Mouse (Mus musculus) embryonic facial prominence, embryonic 11.5 days (tissue): ENCODE results near the gene Fbxo34. TPM values are rescaled to one million over a fixed set of nuclear protein-coding genes. Genes with fewer than 3 reads are reported as not detected.
A peak's percentile ranks its signal among the peaks of the same experiment; 100 is the strongest.

Experiments
- ATAC-seq: fragments of 200-750 bp; cut with Nextera tagmentation; replicated peaks from 2 replicates; pipeline ENCODE4 v1.8.0; 2017; ENCODE audit warnings: low read depth; ENCODE audit not compliant: insufficient number of reproducible peaks, low FRiP score, low TSS enrichment
- DNase-seq: peaks from one replicate; pipeline ENCODE4 v3.0.0-alpha.2; 2015; ENCODE audit warnings: low spot score
- H3K27ac ChIP-seq: fragments of 300-500 bp; sonication (generic); replicated peaks from 2 replicates; pipeline ENCODE4 v1.5.1; 2014; ENCODE audit warnings: mild to moderate bottlenecking, low read depth, low read length, control low read depth
- H3K27me3 ChIP-seq: fragments of 300-500 bp; sonication (generic); 2 replicates; pipeline ENCODE4 v1.6.1; 2014; ENCODE audit warnings: mild to moderate bottlenecking, low read length, moderate library complexity, mixed read lengths; ENCODE audit not compliant: control insufficient read depth, insufficient read depth
- H3K36me3 ChIP-seq: fragments of 300-500 bp; sonication (generic); replicated peaks from 2 replicates; pipeline ENCODE4 v1.6.1; 2014; ENCODE audit warnings: low read depth, mild to moderate bottlenecking, low read length, moderate library complexity, mixed read lengths; ENCODE audit not compliant: control insufficient read depth, insufficient read depth
- H3K4me1 ChIP-seq: fragments of 300-500 bp; sonication (generic); 2 replicates; pipeline ENCODE4 v1.6.1; 2014; ENCODE audit warnings: low read length, mixed read lengths; ENCODE audit not compliant: control insufficient read depth, insufficient read depth
- H3K4me2 ChIP-seq: fragments of 300-500 bp; sonication (generic); 2 replicates; pipeline ENCODE4 v1.6.1; 2014; ENCODE audit warnings: low read depth, mild to moderate bottlenecking, control low read depth, low read length, moderate library complexity
- H3K4me3 ChIP-seq: fragments of 300-500 bp; sonication (generic); 2 replicates; pipeline ENCODE4 v1.5.1; 2014; ENCODE audit warnings: low read depth, low read length, control low read depth
- H3K9ac ChIP-seq: fragments of 300-500 bp; sonication (generic); replicated peaks from 2 replicates; pipeline ENCODE4 v1.6.1; 2014; ENCODE audit warnings: mild to moderate bottlenecking, control low read depth, low read length
- H3K9me3 ChIP-seq: fragments of 300-500 bp; sonication (generic); replicated peaks from 2 replicates; pipeline ENCODE4 v1.6.1; 2016; ENCODE audit warnings: mild to moderate bottlenecking, low read length, inconsistent platforms, mixed read lengths; ENCODE audit not compliant: control insufficient read depth
- WGBS: fragments of 180-500 bp; shearing (Covaris S2); extraction: QIAGEN DNeasy Blood & Tissue Kit; methylation state at CpG from one replicate; pipeline ENCODE4 v1.1.7; 2014; 5-methylcytosine and 5-hydroxymethylcytosine counted together
- polyA plus RNA-seq: library from polyadenylated mRNA; unstranded; fragments of >200 nt; fragmentation: Nextera tagmentation; extraction: Ambion mirVana; gene quantifications from 2 replicates; pipeline ENCODE4 v1.2.1, GENCODE M21; 2014

The Fbxo34 gene
- polyA plus RNA-seq, 1 experiment from 2014 or later = 22.8 TPM

- no peaks in the 10 kb centered on the region for H3K4me1 ChIP-seq
- H3K4me3 ChIP-seq = no peak overlapping the region
- no peak overlapping the region for H3K4me2 ChIP-seq
- no peak overlapping the region for H3K9ac ChIP-seq
- 0 out of 2 replicates have a peak, but pooled peaks have one; percentile 36 for ATAC-seq
- H3K27me3 ChIP-seq = no peaks in the 10 kb centered on the region
- DNase-seq = no peak
- no peaks in the 10 kb centered on the region for H3K36me3 ChIP-seq
- 85% methylated on average over 5 of the region's 5 CpGs for WGBS
- H3K9me3 ChIP-seq = no peaks in the 10 kb centered on the region
- 0 out of 2 replicates have a peak overlapping the region, but pooled peaks have one; percentile 13 for H3K27ac ChIP-seq
Observed at GRCm38 (mm10) chr14:47534176-47534525, 83.9 kb downstream of the Fbxo34 start.

DNA sequence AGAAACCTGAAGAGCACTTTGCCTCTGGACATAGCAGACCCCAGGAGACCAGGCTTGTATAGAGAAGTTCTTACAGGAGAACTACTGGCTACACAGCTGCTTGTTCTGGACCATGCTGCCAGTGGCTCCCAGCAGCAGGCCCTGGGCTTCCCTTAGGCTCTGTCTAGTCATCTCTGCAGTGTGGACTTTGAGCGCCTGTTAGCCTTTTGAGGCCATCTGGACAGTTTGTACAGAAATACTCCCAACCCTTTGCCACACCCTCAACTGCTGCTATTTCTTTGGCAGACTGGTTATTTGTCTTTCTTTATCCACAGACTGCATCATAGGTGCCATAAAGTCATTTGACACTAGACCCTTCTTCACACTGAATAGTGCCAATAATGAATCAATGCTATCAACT lies 84.9 kb downstream of the Fbxo34 start:
- no peak overlapping the region for H3K4me2 ChIP-seq
- no peaks in the 10 kb centered on the region for H3K9me3 ChIP-seq
- no peak overlapping the region for H3K4me3 ChIP-seq
- no peaks in the 10 kb centered on the region for H3K4me1 ChIP-seq
- ATAC-seq (no peak), DNase-seq (no peak)
- 88% methylated on average over 1 of the region's 1 CpGs for WGBS
- H3K9ac ChIP-seq = no peak overlapping the region
- no peaks in the 10 kb centered on the region; the same call in none of the 2 replicates for H3K36me3 ChIP-seq
- H3K27me3 ChIP-seq = no peaks in the 10 kb centered on the region
- no peak overlapping the region for H3K27ac ChIP-seq

- ATAC-seq (no peak), DNase-seq (no peak)
- H3K4me1 ChIP-seq = no peaks in the 10 kb centered on the region
- 92% methylated on average over 10 of the region's 10 CpGs for WGBS
- no peak overlapping the region for H3K4me3 ChIP-seq
- peaks cover 6% of the 10 kb centered on the region for H3K36me3 ChIP-seq
- no peak overlapping the region for H3K4me2 ChIP-seq
- H3K27me3 ChIP-seq = no peaks in the 10 kb centered on the region
- H3K9me3 ChIP-seq = no peaks in the 10 kb centered on the region
- no peak overlapping the region for H3K9ac ChIP-seq
- no peak overlapping the region for H3K27ac ChIP-seq
Observed at GRCm38 (mm10) chr14:47541325-47541948, 91.2 kb downstream of the Fbxo34 start.

- Histone ChIP-seq H3K9ac (no peak overlapping the region), H3K27me3 (no peaks in the 10 kb centered on the region), H3K4me1 (no peaks in the 10 kb centered on the region), H3K4me2 (no peak overlapping the region), H3K36me3 (peaks cover 6% of the 10 kb centered on the region), H3K9me3 (no peaks in the 10 kb centered on the region), H3K27ac (no peak overlapping the region), H3K4me3 (no peak overlapping the region)
- DNase-seq (no peak), ATAC-seq (no peak)
- WGBS = 99% methylated on average over 3 of the region's 3 CpGs
Observed at GRCm38 (mm10) chr14:47542283-47542682, 92.1 kb downstream of the Fbxo34 start.

DNA sequence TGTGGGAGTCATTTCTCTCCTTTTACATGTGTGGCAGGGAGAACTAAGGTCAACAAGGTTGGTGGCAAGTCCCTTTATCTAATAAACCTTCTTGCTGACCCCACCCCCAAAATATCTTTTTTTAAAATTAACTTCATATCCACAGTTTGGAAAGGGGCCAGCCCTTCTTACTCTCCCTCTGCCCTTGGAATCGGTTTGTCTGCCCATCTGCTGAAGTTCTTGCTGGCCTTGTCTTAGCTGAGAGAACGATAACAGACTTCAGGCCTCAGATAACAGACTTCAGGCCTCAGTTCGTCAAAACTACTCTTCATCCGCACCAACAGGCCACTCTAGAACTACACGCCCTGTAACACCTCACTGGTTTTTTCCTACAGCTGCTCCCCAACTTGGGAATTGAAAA lies 94.1 kb downstream of the Fbxo34 start:
- ATAC-seq = no peak
- DNase-seq = no peak
- H3K4me1 ChIP-seq = no peaks in the 10 kb centered on the region
- H3K27ac ChIP-seq = no peak overlapping the region
- H3K4me3 ChIP-seq = no peak overlapping the region
- H3K9me3 ChIP-seq = no peaks in the 10 kb centered on the region
- H3K4me2 ChIP-seq = no peak overlapping the region
- H3K9ac ChIP-seq = no peak overlapping the region
- peaks cover 8% of the 10 kb centered on the region for H3K36me3 ChIP-seq
- WGBS = 90% methylated on average over 5 of the region's 5 CpGs
- H3K27me3 ChIP-seq = no peaks in the 10 kb centered on the region

GRCm38 (mm10) chr14:47544877-47545276 lies 94.7 kb downstream of the Fbxo34 start:
- Histone ChIP-seq H3K4me3 (no peak overlapping the region), H3K27me3 (no peaks in the 10 kb centered on the region), H3K27ac (no peak overlapping the region), H3K4me1 (no peaks in the 10 kb centered on the region), H3K4me2 (no peak overlapping the region), H3K9ac (no peak overlapping the region), H3K9me3 (no peaks in the 10 kb centered on the region), H3K36me3 (peaks cover 8% of the 10 kb centered on the region)
- no peak for DNase-seq
- WGBS = 92% methylated on average over 4 of the region's 4 CpGs
- no peak for ATAC-seq

DNA sequence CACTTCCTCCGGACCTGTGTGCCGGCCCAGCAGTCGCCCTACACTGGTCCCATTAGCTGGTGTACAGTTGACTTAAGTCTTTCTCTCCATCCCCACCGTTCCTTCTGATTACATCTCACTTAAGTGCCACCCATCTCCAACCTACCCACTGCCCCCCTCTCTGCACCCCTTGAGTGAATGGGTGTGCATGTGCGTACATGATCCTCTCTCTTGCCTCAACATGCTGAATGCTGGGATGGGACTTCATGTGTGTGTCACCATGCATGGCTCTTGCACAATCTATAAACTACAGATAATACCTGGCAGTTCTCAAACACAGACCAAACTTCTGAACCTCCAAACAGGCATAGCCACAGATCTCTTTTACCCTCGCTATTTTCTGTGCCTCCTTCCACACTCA lies 101.4 kb downstream of the Fbxo34 start:
- no peak for ATAC-seq
- Histone ChIP-seq H3K9me3 (no peaks in the 10 kb centered on the region), H3K36me3 (peaks cover 2% of the 10 kb centered on the region; the same call in 1 of the 2 replicates), H3K9ac (no peak overlapping the region), H3K27me3 (no peaks in the 10 kb centered on the region), H3K4me1 (no peaks in the 10 kb centered on the region), H3K4me2 (no peak overlapping the region), H3K4me3 (no peak overlapping the region), H3K27ac (no peak overlapping the region)
- WGBS = 94% methylated on average over 6 of the region's 6 CpGs
- DNase-seq = no peak

- no peaks in the 10 kb centered on the region for H3K4me1 ChIP-seq
- DNase-seq (no peak), ATAC-seq (no peak)
- H3K9me3 ChIP-seq = no peaks in the 10 kb centered on the region
- H3K36me3 ChIP-seq = peaks cover 2% of the 10 kb centered on the region; the same call in 1 of the 2 replicates
- WGBS = 85% methylated on average over 2 of the region's 2 CpGs
- H3K9ac ChIP-seq = no peak overlapping the region
- H3K27me3 ChIP-seq = no peaks in the 10 kb centered on the region
- no peak overlapping the region for H3K4me3 ChIP-seq
- no peak overlapping the region for H3K27ac ChIP-seq
- H3K4me2 ChIP-seq = no peak overlapping the region
Observed at GRCm38 (mm10) chr14:47553380-47553779, 103.2 kb downstream of the Fbxo34 start.
